Mouse (Mus musculus) erythroblast, embryonic 14.5 days (primary cell): ENCODE results near the gene Cep55.

Experiments used
- GATA1 ChIP-seq: IDR thresholded peaks from 2 replicates; pipeline ENCODE4 v1.6.1; 2012; ENCODE audit warnings: low read length, inconsistent platforms, mixed read lengths
- TAL1 ChIP-seq: IDR thresholded peaks from 3 replicates; pipeline ENCODE4 v1.6.1; 2012; ENCODE audit warnings: low read length, inconsistent platforms, mixed read lengths

GRCm38 (mm10) chr19:38029871-38030270 lies 24.9 kb upstream of the Cep55 start:
- TF ChIP-seq GATA1 (no peak), TAL1 (no peak)
